Mouse (Mus musculus): ENCODE measurements around the gene Glb1l.

DNA sequence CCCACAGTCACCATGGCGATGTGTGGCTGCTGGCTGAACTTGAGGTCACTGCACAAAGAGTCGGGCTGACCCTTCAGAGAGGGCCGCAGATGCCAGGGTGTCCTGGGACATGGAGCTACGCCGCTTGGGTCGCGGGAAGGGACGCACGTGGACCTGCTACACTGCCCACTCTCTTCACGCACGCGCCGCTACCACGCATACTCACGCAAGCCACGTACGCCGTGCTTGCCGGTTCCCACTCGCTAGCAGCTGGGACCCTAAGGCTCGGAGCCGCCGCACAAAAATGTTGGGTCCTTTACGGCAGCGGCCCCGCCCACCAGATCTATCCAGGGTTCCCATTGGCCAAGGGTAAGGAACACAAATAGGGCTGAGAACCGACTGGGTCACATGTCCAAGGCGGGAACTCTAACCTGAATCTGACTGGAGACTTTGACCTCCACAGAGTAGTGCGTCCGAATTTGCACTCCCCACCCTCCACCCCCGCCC is 30.5 kb downstream of the Glb1l start, which contains the start of gene Abcb6:
- TF ChIP-seq POLR2A (IDR thresholded peaks at IDR 0.05; ENCODE audit: borderline replicate concordance, extremely low read depth, low read depth, low read length): peak; percentile 52; the same call in 1 of the 2 replicates
- no peak for TF ChIP-seq CTCF (IDR thresholded peaks at IDR 0.05; ENCODE audit: insufficient read depth, low read length)

All from lung, adult 2 months (tissue).